Mouse (Mus musculus) megakaryocyte, embryonic 14.5 days (primary cell): ENCODE measurements around the gene Olfr223.

ENCODE experiments used
- FLI1 ChIP-seq: IDR thresholded peaks from 2 replicates; pipeline ENCODE4 v1.6.1; 2012; ENCODE audit warnings: low read length, inconsistent platforms, mixed read lengths
- GATA1 ChIP-seq: IDR thresholded peaks from 3 replicates; pipeline ENCODE4 v1.6.1; 2012; ENCODE audit warnings: mixed read lengths, low read length, inconsistent platforms, borderline replicate concordance

GRCm38 (mm10) chr11:59635251-59635795, 42.2 kb upstream of the Olfr223 start:
- TF ChIP-seq GATA1 (no peak), FLI1 (no peak)
